Mouse (Mus musculus) stomach, embryonic 16.5 days (tissue): ENCODE measurements at regions not wholly inside any gene's neighbourhood (a gene's known extent, or its start where the extent isn't known, plus 50 kb on each side); places are given as distances from the start of the nearest gene placed in this dataset.

Experiments used
- ATAC-seq: fragments of 200-750 bp; cut with Nextera tagmentation; 2 replicates; pipeline ENCODE4 v1.8.0; 2017; ENCODE audit warnings: moderate number of reproducible peaks, moderate TSS enrichment; ENCODE audit not compliant: insufficient read depth, low FRiP score
- H3K27ac ChIP-seq: fragments of 300-500 bp; sonication (generic); 2 replicates; pipeline ENCODE4 v1.5.1; 2014; ENCODE audit warnings: low read length
- H3K27me3 ChIP-seq: fragments of 300-500 bp; sonication (generic); 2 replicates; pipeline ENCODE4 v1.6.1; 2014; ENCODE audit warnings: low read length, control low read depth, mixed read lengths; ENCODE audit not compliant: control insufficient read depth, insufficient read depth
- H3K36me3 ChIP-seq: fragments of 300-500 bp; sonication (generic); 2 replicates; pipeline ENCODE4 v1.6.1; 2014; ENCODE audit warnings: low read length; ENCODE audit not compliant: control insufficient read depth, insufficient read depth
- H3K4me1 ChIP-seq: fragments of 300-500 bp; sonication (generic); 2 replicates; pipeline ENCODE4 v1.6.1; 2014; ENCODE audit warnings: low read length, control low read depth, mixed read lengths; ENCODE audit not compliant: control insufficient read depth, insufficient read depth
- H3K4me2 ChIP-seq: fragments of 300-500 bp; sonication (generic); 2 replicates; pipeline ENCODE4 v1.6.1; 2014; ENCODE audit warnings: low read depth, low read length, mixed read lengths
- H3K4me3 ChIP-seq: fragments of 300-500 bp; sonication (generic); replicated peaks from 2 replicates; pipeline ENCODE4 v1.5.1; 2014; ENCODE audit warnings: mild to moderate bottlenecking, low read length
- H3K9ac ChIP-seq: fragments of 300-500 bp; sonication (generic); 2 replicates; pipeline ENCODE4 v1.6.1; 2014; ENCODE audit warnings: low read length
- H3K9me3 ChIP-seq: fragments of 300-500 bp; sonication (generic); replicated peaks from 2 replicates; pipeline ENCODE4 v1.6.1; 2016; ENCODE audit warnings: low read length, control low read depth; ENCODE audit not compliant: control insufficient read depth
- WGBS: fragments of 180-500 bp; shearing (Covaris S2); extraction: QIAGEN DNeasy Blood & Tissue Kit; methylation state at CpG from one replicate; pipeline ENCODE4 v1.1.7; 2014; 5-methylcytosine and 5-hydroxymethylcytosine counted together

GRCm38 (mm10) chr9:84977470-84977869 is 335.1 kb upstream of the Gm11114 start:
- H3K4me1 ChIP-seq = no peaks in the 10 kb centered on the region
- H3K4me2 ChIP-seq = no peak overlapping the region
- H3K4me3 ChIP-seq = no peak overlapping the region
- no peaks in the 10 kb centered on the region for H3K9me3 ChIP-seq
- 79% methylated on average over 5 of the region's 5 CpGs for WGBS
- no peaks in the 10 kb centered on the region for H3K27me3 ChIP-seq
- no peak overlapping the region for H3K27ac ChIP-seq
- H3K36me3 ChIP-seq = no peaks in the 10 kb centered on the region
- H3K9ac ChIP-seq = no peak overlapping the region
- ATAC-seq = no peak

DNA sequence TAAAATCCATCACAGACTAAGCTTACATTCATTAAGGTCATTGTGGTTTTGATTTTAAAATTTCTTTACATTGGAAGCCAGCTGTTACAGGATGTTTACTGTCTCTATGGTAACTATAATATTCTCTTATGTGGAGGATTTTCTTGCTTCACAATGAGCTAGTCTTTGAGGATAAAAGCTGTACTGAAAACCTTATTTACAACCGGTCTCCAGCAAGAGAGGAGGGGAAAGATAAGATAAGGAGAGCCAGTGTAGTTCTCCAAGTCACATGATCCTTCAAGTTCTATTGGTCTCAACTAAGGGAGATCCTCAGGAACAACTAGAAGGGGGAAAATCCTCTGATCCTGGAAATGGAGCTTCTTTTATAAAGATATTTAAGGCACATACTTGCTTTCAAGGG is 309.2 kb upstream of the Gm11114 start:
- no peak overlapping the region for H3K4me2 ChIP-seq
- peak; percentile 53; the same call in 1 of the 2 replicates for ATAC-seq
- H3K27me3 ChIP-seq = no peaks in the 10 kb centered on the region
- no peak overlapping the region for H3K27ac ChIP-seq
- H3K36me3 ChIP-seq = no peaks in the 10 kb centered on the region
- H3K9ac ChIP-seq = no peak overlapping the region
- H3K9me3 ChIP-seq = no peaks in the 10 kb centered on the region
- 6% methylated on average over 1 of the region's 1 CpGs for WGBS
- no peak overlapping the region for H3K4me3 ChIP-seq
- no peaks in the 10 kb centered on the region; the same call in 1 of the 2 replicates for H3K4me1 ChIP-seq

GRCm38 (mm10) chr9:85011361-85011760 is 301.2 kb upstream of the Gm11114 start:
- Histone ChIP-seq H3K4me2 (no peak overlapping the region), H3K4me1 (no peaks in the 10 kb centered on the region), H3K36me3 (no peaks in the 10 kb centered on the region), H3K4me3 (no peak overlapping the region), H3K27ac (no peak overlapping the region), H3K9me3 (no peaks in the 10 kb centered on the region), H3K27me3 (no peaks in the 10 kb centered on the region), H3K9ac (no peak overlapping the region)
- WGBS = 57% methylated on average over 1 of the region's 1 CpGs
- ATAC-seq = no peak

GRCm38 (mm10) chr9:85048112-85048978 is 264.2 kb upstream of the Gm11114 start:
- Histone ChIP-seq H3K36me3 (no peaks in the 10 kb centered on the region), H3K27me3 (no peaks in the 10 kb centered on the region), H3K4me3 (no peak overlapping the region), H3K9me3 (no peaks in the 10 kb centered on the region), H3K4me2 (no peak overlapping the region), H3K9ac (no peak overlapping the region), H3K4me1 (no peaks in the 10 kb centered on the region), H3K27ac (no peak overlapping the region)
- ATAC-seq = no peak
- 60% methylated on average over 2 of the region's 2 CpGs for WGBS

GRCm38 (mm10) chr9:85052526-85052925 is 260.0 kb upstream of the Gm11114 start:
- H3K27me3 ChIP-seq = no peaks in the 10 kb centered on the region
- no peak overlapping the region for H3K9ac ChIP-seq
- H3K9me3 ChIP-seq = no peaks in the 10 kb centered on the region
- H3K4me1 ChIP-seq = no peaks in the 10 kb centered on the region
- H3K4me2 ChIP-seq = no peak overlapping the region
- H3K27ac ChIP-seq = no peak overlapping the region
- no peak for ATAC-seq
- no peaks in the 10 kb centered on the region for H3K36me3 ChIP-seq
- no peak overlapping the region for H3K4me3 ChIP-seq
- 76% methylated on average over 4 of the region's 4 CpGs for WGBS

DNA sequence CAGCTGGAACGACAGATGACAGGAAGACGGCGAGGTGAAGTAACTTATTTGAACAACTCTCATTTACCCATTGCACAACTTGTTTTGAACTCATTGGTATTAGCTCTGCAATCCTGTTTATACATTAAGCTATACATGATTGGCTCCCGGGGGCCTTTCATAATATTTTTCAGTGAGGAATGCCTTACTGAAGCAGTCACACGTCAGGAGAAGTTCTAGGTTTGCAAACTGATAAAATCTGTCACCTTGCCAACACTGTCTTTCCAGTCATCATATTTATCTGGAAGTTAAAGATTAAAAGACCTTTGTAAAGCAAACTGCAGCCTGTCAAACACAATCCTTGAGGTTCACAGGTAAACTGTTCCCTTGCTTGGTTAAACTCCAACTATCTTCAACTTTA is 232.6 kb upstream of the Gm11114 start:
- Histone ChIP-seq H3K4me3 (no peak overlapping the region), H3K27me3 (no peaks in the 10 kb centered on the region), H3K9me3 (no peaks in the 10 kb centered on the region), H3K4me1 (no peaks in the 10 kb centered on the region), H3K9ac (no peak overlapping the region), H3K27ac (no peak overlapping the region), H3K36me3 (no peaks in the 10 kb centered on the region), H3K4me2 (no peak overlapping the region)
- ATAC-seq = peak; percentile 47; the same call in 1 of the 2 replicates
- WGBS = 41% methylated on average over 5 of the region's 5 CpGs

DNA sequence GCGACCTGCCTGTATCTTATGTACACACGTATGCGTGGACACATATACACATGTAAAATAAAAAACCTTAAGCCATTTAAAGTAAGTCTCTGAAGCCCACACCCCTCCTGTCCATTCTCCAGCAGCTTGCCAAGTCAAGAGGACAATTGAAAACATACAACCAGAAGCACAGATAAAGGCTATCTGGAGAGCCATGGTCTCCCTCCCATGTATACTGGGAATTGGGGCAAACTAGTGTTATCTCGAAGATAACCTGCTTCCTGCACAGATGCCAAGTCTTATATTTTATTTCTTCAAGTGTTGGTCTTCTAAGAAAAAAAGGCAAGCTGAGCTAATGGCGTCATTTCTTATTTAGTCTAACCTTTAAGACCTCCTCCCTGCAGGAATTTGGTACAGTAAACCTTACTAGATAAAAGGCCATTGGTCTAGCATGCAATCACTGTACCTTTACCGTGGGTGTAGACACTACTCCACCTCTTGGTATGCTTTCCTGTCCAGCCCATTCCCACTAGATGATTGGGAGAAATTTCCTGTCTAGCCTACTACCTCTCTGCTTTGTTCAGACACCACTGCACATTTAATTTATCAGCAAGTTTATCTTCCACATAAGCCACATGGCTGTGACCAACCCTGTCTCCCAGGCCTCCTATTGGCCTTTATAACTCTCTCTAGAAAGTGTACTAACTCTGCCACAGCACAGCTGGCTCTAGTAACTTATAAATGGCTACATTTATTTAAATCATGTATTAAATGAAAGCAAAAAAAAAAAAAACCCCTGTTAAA is 223.8 kb upstream of the Gm11114 start:
- ATAC-seq = no peak
- Histone ChIP-seq H3K9me3 (no peaks in the 10 kb centered on the region), H3K4me1 (no peaks in the 10 kb centered on the region), H3K27ac (no peak overlapping the region), H3K27me3 (no peaks in the 10 kb centered on the region), H3K4me2 (no peak overlapping the region), H3K4me3 (no peak overlapping the region), H3K9ac (no peak overlapping the region), H3K36me3 (no peaks in the 10 kb centered on the region)
- 75% methylated on average over 6 of the region's 6 CpGs for WGBS

DNA sequence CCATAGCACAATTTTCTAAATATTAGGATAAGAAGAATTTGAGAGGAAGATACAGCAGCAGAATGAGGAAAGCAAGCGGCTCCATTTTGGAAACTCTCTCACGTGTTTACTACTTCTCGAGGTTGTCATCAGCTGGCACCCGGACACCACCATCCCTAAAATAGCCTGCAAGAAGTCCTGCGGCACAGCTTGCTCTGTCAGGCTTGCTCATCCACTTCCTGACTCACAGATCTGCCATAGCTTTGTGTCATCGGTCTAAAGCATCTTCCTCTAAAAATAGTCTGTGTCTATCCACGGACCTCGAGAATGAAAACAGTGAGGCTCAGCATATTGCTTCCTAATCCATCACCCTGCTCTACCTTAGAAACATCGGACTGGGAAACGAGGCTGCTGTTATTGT is 222.3 kb upstream of the Gm11114 start:
- no peak overlapping the region for H3K4me3 ChIP-seq
- no peaks in the 10 kb centered on the region for H3K9me3 ChIP-seq
- 67% methylated on average over 10 of the region's 10 CpGs for WGBS
- H3K27me3 ChIP-seq = no peaks in the 10 kb centered on the region
- H3K4me2 ChIP-seq = no peak overlapping the region
- H3K4me1 ChIP-seq = no peaks in the 10 kb centered on the region
- no peak overlapping the region for H3K27ac ChIP-seq
- H3K36me3 ChIP-seq = no peaks in the 10 kb centered on the region
- no peak for ATAC-seq
- no peak overlapping the region for H3K9ac ChIP-seq

DNA sequence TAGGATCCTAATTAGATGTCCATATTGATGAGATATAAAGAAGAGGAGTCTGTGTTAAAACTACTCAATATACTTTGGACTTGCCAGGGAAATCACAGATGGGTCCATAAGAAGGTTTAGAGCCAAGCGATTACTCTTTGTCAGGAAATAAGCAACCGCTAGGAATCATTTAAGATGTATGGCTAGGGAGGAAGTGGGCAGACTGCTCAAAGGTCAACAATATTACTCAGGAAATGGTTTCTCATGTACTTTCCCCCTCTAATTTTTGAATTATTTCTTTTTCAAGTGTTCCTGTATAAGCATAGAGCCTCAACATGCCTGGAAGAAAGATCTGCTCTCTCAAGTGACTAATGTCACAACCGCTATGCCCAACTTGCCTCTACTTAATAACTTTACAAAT is 217.3 kb upstream of the Gm11114 start:
- Histone ChIP-seq H3K27me3 (no peaks in the 10 kb centered on the region), H3K4me2 (no peak overlapping the region), H3K9me3 (no peaks in the 10 kb centered on the region), H3K9ac (no peak overlapping the region), H3K36me3 (no peaks in the 10 kb centered on the region), H3K4me1 (no peaks in the 10 kb centered on the region), H3K27ac (no peak overlapping the region), H3K4me3 (no peak overlapping the region)
- WGBS = 83% methylated on average over 3 of the region's 3 CpGs
- no peak for ATAC-seq
